Mouse (Mus musculus) forebrain, embryonic 15.5 days (tissue): ENCODE measurements at regions not wholly inside any gene's neighbourhood (a gene's known extent, or its start where the extent isn't known, plus 50 kb on each side); places are given as distances from the start of the nearest gene placed in this dataset.

Experiments used
- ATAC-seq: fragments of 200-750 bp; cut with Nextera tagmentation; replicated peaks from 2 replicates; pipeline ENCODE4 v1.8.0; 2017; ENCODE audit warnings: mild to moderate bottlenecking, moderate TSS enrichment, moderate library complexity
- H3K27ac ChIP-seq: fragments of 300-500 bp; sonication (generic); replicated peaks from 2 replicates; pipeline ENCODE4 v1.5.1; 2015; ENCODE audit warnings: mild to moderate bottlenecking, inconsistent platforms
- H3K27me3 ChIP-seq: fragments of 300-500 bp; sonication (generic); 2 replicates; pipeline ENCODE4 v1.6.1; 2015; ENCODE audit warnings: inconsistent platforms
- H3K36me3 ChIP-seq: fragments of 300-500 bp; sonication (generic); 2 replicates; pipeline ENCODE4 v1.6.1; 2015; ENCODE audit warnings: mild to moderate bottlenecking, inconsistent platforms
- H3K4me1 ChIP-seq: fragments of 300-500 bp; sonication (generic); 2 replicates; pipeline ENCODE4 v1.6.1; 2015; ENCODE audit warnings: inconsistent platforms
- H3K4me2 ChIP-seq: fragments of 300-500 bp; sonication (generic); replicated peaks from 2 replicates; pipeline ENCODE4 v1.6.1; 2015; ENCODE audit warnings: mild to moderate bottlenecking, inconsistent platforms
- H3K4me3 ChIP-seq: fragments of 300-500 bp; sonication (generic); 2 replicates; pipeline ENCODE4 v1.5.1; 2015; ENCODE audit warnings: mild to moderate bottlenecking, inconsistent platforms
- H3K9ac ChIP-seq: fragments of 300-500 bp; sonication (generic); replicated peaks from 2 replicates; pipeline ENCODE4 v1.6.1; 2015; ENCODE audit warnings: mild to moderate bottlenecking, inconsistent platforms
- H3K9me3 ChIP-seq: fragments of 300-500 bp; sonication (generic); 2 replicates; pipeline ENCODE4 v1.6.1; 2016; ENCODE audit warnings: inconsistent platforms
- WGBS: fragments of 180-500 bp; shearing (Covaris S2); methylation state at CpG from one replicate; pipeline ENCODE4 v1.1.7; 2015; ENCODE audit warnings: mixed read lengths; 5-methylcytosine and 5-hydroxymethylcytosine counted together

- H3K4me2 ChIP-seq: no peak overlapping the region
- no peaks in the 10 kb centered on the region for H3K36me3 ChIP-seq
- no peaks in the 10 kb centered on the region for H3K9me3 ChIP-seq
- H3K4me1 ChIP-seq: no peaks in the 10 kb centered on the region
- H3K4me3 ChIP-seq: no peak overlapping the region
- H3K27me3 ChIP-seq: no peaks in the 10 kb centered on the region
- H3K27ac ChIP-seq: no peak overlapping the region
- ATAC-seq: no peak
- no peak overlapping the region for H3K9ac ChIP-seq
- 92% methylated on average over 5 of the region's 5 CpGs for WGBS
Measured at GRCm38 (mm10) chr8:88934708-88935107, 109.3 kb downstream of the Sall1 start.

- no peak overlapping the region for H3K4me3 ChIP-seq
- no peaks in the 10 kb centered on the region for H3K27me3 ChIP-seq
- 81% methylated on average over 5 of the region's 5 CpGs for whole genome bisulfite sequencing
- no peaks in the 10 kb centered on the region for H3K9me3 ChIP-seq
- no peaks in the 10 kb centered on the region for H3K36me3 ChIP-seq
- ATAC-seq: no peak
- H3K9ac ChIP-seq: no peak overlapping the region
- H3K4me2 ChIP-seq: no peak overlapping the region
- H3K27ac ChIP-seq: no peak overlapping the region
- peaks cover 6% of the 10 kb centered on the region; the same call in 1 of the 2 replicates for H3K4me1 ChIP-seq
Measured at GRCm38 (mm10) chr8:88931050-88931449, 112.9 kb downstream of the Sall1 start.

- 75% methylated on average over 2 of the region's 2 CpGs for WGBS
- Histone ChIP-seq H3K4me2 (no peak overlapping the region), H3K27ac (no peak overlapping the region), H3K9ac (no peak overlapping the region), H3K4me1 (peaks cover 6% of the 10 kb centered on the region; the same call in 1 of the 2 replicates), H3K9me3 (no peaks in the 10 kb centered on the region), H3K36me3 (no peaks in the 10 kb centered on the region), H3K4me3 (no peak overlapping the region), H3K27me3 (no peaks in the 10 kb centered on the region)
- no peak for ATAC-seq
Measured at GRCm38 (mm10) chr8:88930370-88930769, 113.6 kb downstream of the Sall1 start.

- Histone ChIP-seq H3K4me3 (no peak overlapping the region), H3K4me2 (no peak overlapping the region), H3K27me3 (no peaks in the 10 kb centered on the region), H3K27ac (0 out of 2 replicates have a peak overlapping the region, but pooled peaks have one; percentile 5), H3K4me1 (peaks cover 6% of the 10 kb centered on the region; the same call in 1 of the 2 replicates), H3K9me3 (no peaks in the 10 kb centered on the region), H3K9ac (no peak overlapping the region), H3K36me3 (no peaks in the 10 kb centered on the region)
- 31% methylated on average over 7 of the region's 7 CpGs for WGBS
- ATAC-seq: no peak
Measured at GRCm38 (mm10) chr8:88928675-88929377, 115.1 kb downstream of the Sall1 start.

- Histone ChIP-seq H3K4me2 (no peak overlapping the region), H3K4me1 (no peaks in the 10 kb centered on the region), H3K9me3 (no peaks in the 10 kb centered on the region), H3K4me3 (no peak overlapping the region), H3K36me3 (no peaks in the 10 kb centered on the region), H3K9ac (no peak overlapping the region), H3K27ac (no peak overlapping the region), H3K27me3 (no peaks in the 10 kb centered on the region)
- no peak for ATAC-seq
- WGBS: 68% methylated on average over 7 of the region's 7 CpGs
Measured at GRCm38 (mm10) chr8:88922840-88923239, 121.1 kb downstream of the Sall1 start.

GRCm38 (mm10) chr8:88921967-88922366 is 122.0 kb downstream of the Sall1 start:
- Histone ChIP-seq H3K36me3 (no peaks in the 10 kb centered on the region), H3K4me1 (0 out of 2 replicates have a peak, but pooled peaks cover 4% of the 10 kb centered on the region), H3K27me3 (no peaks in the 10 kb centered on the region), H3K27ac (no peak overlapping the region), H3K4me3 (no peak overlapping the region), H3K9me3 (no peaks in the 10 kb centered on the region), H3K4me2 (no peak overlapping the region), H3K9ac (no peak overlapping the region)
- no peak for ATAC-seq
- 90% methylated on average over 4 of the region's 4 CpGs for WGBS

- Histone ChIP-seq H3K36me3 (no peaks in the 10 kb centered on the region), H3K27ac (no peak overlapping the region), H3K9me3 (no peaks in the 10 kb centered on the region), H3K4me2 (no peak overlapping the region), H3K27me3 (no peaks in the 10 kb centered on the region), H3K4me1 (0 out of 2 replicates have a peak, but pooled peaks cover 4% of the 10 kb centered on the region), H3K4me3 (no peak overlapping the region), H3K9ac (no peak overlapping the region)
- ATAC-seq: no peak
- 64% methylated on average over 4 of the region's 4 CpGs for WGBS
Measured at GRCm38 (mm10) chr8:88919282-88919681, 124.7 kb downstream of the Sall1 start.

- H3K9me3 ChIP-seq: no peaks in the 10 kb centered on the region
- no peak overlapping the region for H3K27ac ChIP-seq
- H3K9ac ChIP-seq: no peak overlapping the region
- no peaks in the 10 kb centered on the region for H3K27me3 ChIP-seq
- H3K36me3 ChIP-seq: no peaks in the 10 kb centered on the region
- 81% methylated on average over 4 of the region's 4 CpGs for WGBS
- no peak overlapping the region for H3K4me2 ChIP-seq
- H3K4me1 ChIP-seq: 0 out of 2 replicates have a peak, but pooled peaks cover 4% of the 10 kb centered on the region
- no peak overlapping the region for H3K4me3 ChIP-seq
- no peak for ATAC-seq
Measured at GRCm38 (mm10) chr8:88916064-88916463, 127.9 kb downstream of the Sall1 start.

GRCm38 (mm10) chr8:88914657-88915056 is 129.3 kb downstream of the Sall1 start:
- 0 out of 2 replicates have a peak, but pooled peaks cover 4% of the 10 kb centered on the region for H3K4me1 ChIP-seq
- no peak overlapping the region for H3K9ac ChIP-seq
- H3K4me2 ChIP-seq: no peak overlapping the region
- H3K9me3 ChIP-seq: no peaks in the 10 kb centered on the region
- H3K36me3 ChIP-seq: no peaks in the 10 kb centered on the region
- no peaks in the 10 kb centered on the region for H3K27me3 ChIP-seq
- ATAC-seq: no peak
- H3K4me3 ChIP-seq: no peak overlapping the region
- 88% methylated on average over 6 of the region's 6 CpGs for WGBS
- no peak overlapping the region for H3K27ac ChIP-seq

- ATAC-seq: no peak
- no peaks in the 10 kb centered on the region for H3K27me3 ChIP-seq
- no peak overlapping the region for H3K4me3 ChIP-seq
- H3K4me1 ChIP-seq: 0 out of 2 replicates have a peak, but pooled peaks cover 4% of the 10 kb centered on the region
- H3K4me2 ChIP-seq: no peak overlapping the region
- WGBS: 63% methylated on average over 6 of the region's 6 CpGs
- H3K9ac ChIP-seq: no peak overlapping the region
- no peaks in the 10 kb centered on the region for H3K36me3 ChIP-seq
- no peak overlapping the region for H3K27ac ChIP-seq
- no peaks in the 10 kb centered on the region for H3K9me3 ChIP-seq
Measured at GRCm38 (mm10) chr8:88914190-88914589, 129.8 kb downstream of the Sall1 start.

GRCm38 (mm10) chr8:88906244-88906643 is 137.7 kb downstream of the Sall1 start:
- H3K4me2 ChIP-seq: no peak overlapping the region
- no peaks in the 10 kb centered on the region for H3K9me3 ChIP-seq
- WGBS: 87% methylated on average over 6 of the region's 6 CpGs
- H3K4me3 ChIP-seq: no peak overlapping the region
- H3K4me1 ChIP-seq: 0 out of 2 replicates have a peak, but pooled peaks cover 2% of the 10 kb centered on the region
- H3K9ac ChIP-seq: no peak overlapping the region
- ATAC-seq: no peak
- H3K27ac ChIP-seq: no peak overlapping the region
- H3K27me3 ChIP-seq: no peaks in the 10 kb centered on the region
- no peaks in the 10 kb centered on the region for H3K36me3 ChIP-seq

- Histone ChIP-seq H3K36me3 (no peaks in the 10 kb centered on the region), H3K4me2 (no peak overlapping the region)
- ATAC-seq: 0 out of 2 replicates have a peak, but pooled peaks have one; percentile 16
Measured at GRCm38 (mm10) chr8:88903094-88903493, 140.9 kb downstream of the Sall1 start.

More at GRCm38 (mm10) chr8:88903094-88903493, 140.9 kb downstream of the Sall1 start:
- H3K9me3 ChIP-seq: no peaks in the 10 kb centered on the region
- H3K27ac ChIP-seq: no peak overlapping the region
- H3K9ac ChIP-seq: no peak overlapping the region
- WGBS: 83% methylated on average over 12 of the region's 12 CpGs
- 0 out of 2 replicates have a peak, but pooled peaks cover 2% of the 10 kb centered on the region for H3K4me1 ChIP-seq
- no peaks in the 10 kb centered on the region for H3K27me3 ChIP-seq
- no peak overlapping the region for H3K4me3 ChIP-seq
